Mouse (Mus musculus): ENCODE measurements around the gene Bola1.

Gene Bola1

DNA sequence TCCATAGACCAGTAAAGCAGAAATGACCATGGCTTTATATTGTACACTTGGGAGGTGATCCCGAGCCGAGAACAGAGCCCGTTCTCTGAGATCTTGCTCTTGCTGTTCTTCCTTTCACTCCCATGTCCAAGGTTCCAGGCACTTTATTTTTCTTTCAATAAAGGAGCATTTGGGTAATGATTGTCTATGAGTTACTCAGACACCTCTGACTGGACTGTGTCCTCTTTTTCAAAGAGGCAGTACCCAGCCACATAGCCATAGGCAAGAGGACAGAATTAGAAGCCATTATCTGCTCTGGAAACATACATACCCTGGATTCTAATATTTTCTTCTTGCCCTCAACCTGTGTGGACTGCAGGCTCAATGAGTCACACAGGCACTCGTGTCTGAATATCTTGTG is 59.7 kb downstream of the Bola1 start:
- no peak for DNase-seq (ENCODE audit: extremely low spot score, low read depth, low spot score)

DNA sequence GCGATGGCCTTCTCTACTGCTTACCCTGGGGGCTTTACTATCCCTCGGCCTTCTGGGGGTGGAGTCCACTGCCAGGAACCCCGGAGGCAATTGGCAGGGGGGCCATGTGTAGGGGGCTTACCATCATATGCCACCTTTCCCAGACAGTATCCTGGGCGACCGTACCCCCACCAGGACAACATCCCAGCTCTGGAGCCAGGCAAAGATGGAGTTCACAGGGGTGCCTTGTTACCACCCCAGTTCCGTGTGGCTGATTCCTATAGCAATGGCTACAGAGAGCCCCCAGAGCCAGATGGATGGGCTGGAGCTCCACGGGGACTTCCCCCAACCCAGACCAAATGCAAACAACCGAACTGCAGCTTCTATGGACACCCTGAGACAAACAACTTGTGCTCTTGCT is 64.0 kb downstream of the Bola1 start:
- DNase-seq (ENCODE audit: extremely low spot score, low read depth, low spot score): no peak

DNA sequence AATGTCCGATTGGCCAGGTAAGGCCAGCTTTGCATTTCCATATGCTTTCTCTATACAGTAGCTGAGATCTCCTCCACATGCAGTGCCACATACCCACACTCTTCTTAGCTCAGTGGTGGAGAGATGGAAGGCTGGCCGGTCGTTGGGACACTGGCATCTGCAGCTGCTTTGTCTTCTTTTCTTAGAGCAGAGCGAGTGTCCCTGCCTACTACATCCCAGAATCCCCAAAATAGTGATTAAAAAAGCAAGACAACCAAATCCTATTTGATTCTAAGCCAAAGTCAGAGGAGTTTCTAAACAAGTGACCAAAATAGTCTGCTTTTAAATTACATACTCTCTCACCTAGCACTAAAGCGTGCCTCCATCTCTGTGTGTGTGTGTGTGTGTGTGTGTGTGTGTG is 66.9 kb downstream of the Bola1 start:
- DNase-seq (ENCODE audit: extremely low spot score, low read depth, low spot score): no peak

DNA sequence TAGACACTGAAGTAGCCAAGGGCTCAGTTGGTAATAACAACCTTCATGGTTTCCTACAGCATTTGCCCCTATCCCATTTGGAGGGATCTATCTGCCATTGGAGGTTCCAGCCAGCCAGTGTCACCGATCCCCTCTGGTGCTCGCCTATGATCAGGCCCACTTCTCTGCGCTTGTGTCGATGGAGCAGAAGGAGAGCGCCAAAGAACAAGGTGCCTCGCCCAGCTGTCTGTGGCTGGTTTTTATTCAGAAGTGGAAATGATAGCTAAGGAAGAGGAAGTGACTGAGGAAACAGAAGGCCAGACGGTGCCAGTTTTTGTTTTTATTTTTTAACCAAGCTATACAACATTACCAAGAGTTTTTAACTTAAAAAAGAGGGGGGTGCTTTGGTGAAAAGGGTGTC is 67.7 kb downstream of the Bola1 start:
- DNase-seq (ENCODE audit: extremely low spot score, low read depth, low spot score): no peak

DNA sequence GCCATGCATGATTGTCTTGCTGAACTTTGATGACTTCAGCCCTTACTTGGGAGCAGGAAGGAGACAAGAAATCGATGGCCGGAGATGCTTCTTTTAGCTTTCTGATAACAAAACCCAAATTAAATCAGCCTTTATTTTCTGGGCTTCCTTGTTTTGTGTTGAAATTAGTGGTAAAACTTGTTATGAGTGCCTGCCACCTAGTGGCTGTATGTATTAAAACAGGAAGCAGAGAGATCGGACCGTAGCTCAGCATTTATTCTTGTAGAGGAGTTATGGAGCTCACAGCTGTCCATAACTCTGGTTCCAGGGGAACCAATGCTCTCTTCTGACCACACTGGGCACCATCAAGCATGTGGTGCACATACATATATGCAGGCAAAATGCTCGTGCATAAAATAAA is 71.6 kb downstream of the Bola1 start:
- no peak for DNase-seq (ENCODE audit: extremely low spot score, low read depth, low spot score)
